Mouse (Mus musculus): ENCODE data around the gene Cep295. TPM values are rescaled to one million over a fixed set of nuclear protein-coding genes. Genes with fewer than 3 reads are reported as not detected.
"Not testable (repeated sequence)": the region's sequence is repeated elsewhere in the genome, so short reads cannot be mapped to it uniquely, and the experiment has no call there.

The Cep295 gene
- polyA plus RNA-seq, 1 experiment from 2014 or later: 26.2 TPM

DNA sequence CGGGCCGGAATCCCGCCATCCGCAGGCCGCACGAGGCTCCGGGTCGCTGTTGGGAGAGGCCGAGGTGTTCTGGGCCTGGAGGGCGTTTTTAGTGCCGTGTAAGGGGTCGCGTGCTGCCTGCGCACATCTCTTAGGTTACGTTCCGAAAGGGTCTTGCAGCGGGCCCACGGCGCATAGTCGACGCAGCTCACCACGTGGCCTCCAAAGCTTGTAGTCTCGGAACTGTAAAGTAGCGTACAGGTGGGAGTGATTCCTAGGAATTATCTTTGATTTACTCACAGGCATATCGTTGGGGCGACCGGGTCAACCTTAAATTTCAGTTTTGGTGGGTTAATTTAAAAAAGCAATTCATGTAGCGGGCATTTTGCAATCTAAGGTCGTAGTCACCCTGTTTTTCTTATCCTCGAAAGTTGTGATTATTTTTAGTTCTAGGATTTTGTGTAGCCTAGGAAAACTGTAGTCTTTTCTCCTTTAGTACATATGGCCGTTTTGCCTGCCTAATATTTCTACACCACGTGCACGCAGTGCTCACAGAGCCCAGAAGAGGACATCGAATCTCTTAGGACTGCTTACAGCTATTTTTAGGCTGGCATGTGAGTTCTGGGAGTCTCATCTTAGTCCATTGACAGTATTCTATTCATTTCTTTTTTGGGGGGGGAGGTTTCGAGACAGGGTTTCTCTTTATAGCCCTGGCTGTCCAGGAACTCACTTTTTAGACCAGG lies 51.0 kb downstream of the Cep295 start, which contains the start of gene 4931406C07Rik:
Gene 4931406C07Rik, minus strand, starts transcription at position 51 of the 722 bp plus-strand sequence.
- Histone ChIP-seq H3K4me1 (ENCODE audit: insufficient read depth) (peaks cover 11% of the 10 kb centered on the region), H3K4me3 (ENCODE audit: low read depth, low read length) (peak within 1 kb of the TSS; percentile 93), H3K27me3 (ENCODE audit: insufficient read depth, low read length) (no peaks in the 10 kb centered on the region), H3K27ac (ENCODE audit: low read depth) (peak within 1 kb of the TSS; percentile 94), H3K4me2 (peak within 1 kb of the TSS; percentile 95), H3K36me3 (ENCODE audit: insufficient read depth) (peaks cover 42% of the 10 kb centered on the region), H3K9me3 (ENCODE audit: low read depth, low read length) (no peaks in the 10 kb centered on the region), H3K9ac (peak within 1 kb of the TSS; percentile 99)
- TF ChIP-seq CTCF (IDR thresholded peaks at IDR 0.05; ENCODE audit: low read depth): no peak
- DNase-seq: peak; percentile 50
- ATAC-seq (ENCODE audit: insufficient read depth): peak; percentile 77
- WGBS: 0% methylated on average over 35 of the region's 35 CpGs

DNA sequence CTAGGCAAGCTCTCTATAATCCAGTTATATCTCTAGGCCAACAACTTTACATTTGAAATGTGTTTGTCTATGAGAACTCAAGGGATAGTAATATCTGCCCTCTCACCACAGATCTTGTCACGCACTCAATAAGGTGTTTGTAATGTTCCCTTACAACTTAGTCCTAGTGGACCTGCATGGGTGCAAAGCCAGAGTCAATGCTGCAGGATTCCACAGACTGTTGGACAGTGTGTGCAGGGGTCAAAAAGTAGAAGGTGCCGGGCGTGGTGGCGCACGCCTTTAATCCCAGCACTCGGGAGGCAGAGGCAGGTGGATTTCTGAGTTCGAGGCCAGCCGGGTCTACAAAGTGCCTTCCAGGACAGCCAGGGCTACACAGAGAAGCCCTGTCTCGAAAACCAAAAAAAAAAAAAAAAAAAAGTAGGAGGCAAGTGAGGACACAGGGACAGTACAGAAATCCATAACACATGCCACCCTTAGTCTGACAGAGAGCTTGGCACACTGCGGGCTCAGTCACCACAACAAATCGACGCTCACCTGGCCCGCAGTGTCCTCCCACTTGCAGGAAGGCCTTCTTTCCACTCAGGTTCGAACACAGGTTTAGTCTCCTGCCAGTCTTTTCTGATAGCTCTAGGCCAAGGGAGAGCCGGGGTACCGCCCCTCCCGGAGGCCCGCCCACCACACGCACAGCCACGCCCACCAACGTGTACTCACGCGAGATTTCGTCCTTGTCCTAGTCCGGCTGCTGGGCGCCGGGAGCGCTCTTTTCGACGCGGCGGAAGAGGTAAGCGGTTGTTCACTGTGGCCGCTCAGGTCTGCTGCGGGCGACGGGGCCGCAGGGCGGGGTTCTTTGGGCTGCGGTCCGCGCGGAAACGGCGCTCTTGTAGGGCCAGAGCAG lies 51.8 kb downstream of the Cep295 start, which contains the start of gene Taf1d:
Gene Taf1d, plus strand, starts transcription at position 712 of the 895 bp plus-strand sequence.
- DNase-seq (peak; percentile 98), ATAC-seq (ENCODE audit: insufficient read depth) (peak; percentile 96)
- 11% methylated on average over 45 of the region's 45 CpGs for WGBS
- peaks cover 11% of the 10 kb centered on the region for H3K4me1 ChIP-seq (ENCODE audit: insufficient read depth)
- peak within 1 kb of the TSS; percentile 99 for H3K9ac ChIP-seq
- H3K4me2 ChIP-seq: peak within 1 kb of the TSS; percentile 95
- H3K27ac ChIP-seq (ENCODE audit: low read depth): peak within 1 kb of the TSS; percentile 94
- no peaks in the 10 kb centered on the region for H3K9me3 ChIP-seq (ENCODE audit: low read depth, low read length)
- peak within 1 kb of the TSS; percentile 93 for H3K4me3 ChIP-seq (ENCODE audit: low read depth, low read length)
- TF ChIP-seq CTCF (IDR thresholded peaks at IDR 0.05; ENCODE audit: low read depth): no peak
- peaks cover 36% of the 10 kb centered on the region for H3K36me3 ChIP-seq (ENCODE audit: insufficient read depth)
- no peaks in the 10 kb centered on the region for H3K27me3 ChIP-seq (ENCODE audit: insufficient read depth, low read length)

- H3K27ac ChIP-seq (ENCODE audit: low read depth): no peak overlapping the region
- no peak overlapping the region for H3K9ac ChIP-seq
- H3K36me3 ChIP-seq (ENCODE audit: insufficient read depth): peaks cover 8% of the 10 kb centered on the region; the same call in 1 of the 2 replicates
- H3K9me3 ChIP-seq (ENCODE audit: low read depth, low read length): no peaks in the 10 kb centered on the region
- no peak for TF ChIP-seq CTCF (IDR thresholded peaks at IDR 0.05; ENCODE audit: low read depth)
- no peak overlapping the region for H3K4me2 ChIP-seq
- ATAC-seq (ENCODE audit: insufficient read depth): no peak
- H3K4me3 ChIP-seq (ENCODE audit: low read depth, low read length): no peak overlapping the region
- DNase-seq: no peak
- H3K4me1 ChIP-seq (ENCODE audit: insufficient read depth): peaks cover 5% of the 10 kb centered on the region; the same call in 1 of the 2 replicates
- H3K27me3 ChIP-seq (ENCODE audit: insufficient read depth, low read length): no peaks in the 10 kb centered on the region
- 53% methylated on average over 2 of the region's 2 CpGs for WGBS
Measured at GRCm38 (mm10) chr9:15302881-15303280, 54.7 kb downstream of the Cep295 start.

DNA sequence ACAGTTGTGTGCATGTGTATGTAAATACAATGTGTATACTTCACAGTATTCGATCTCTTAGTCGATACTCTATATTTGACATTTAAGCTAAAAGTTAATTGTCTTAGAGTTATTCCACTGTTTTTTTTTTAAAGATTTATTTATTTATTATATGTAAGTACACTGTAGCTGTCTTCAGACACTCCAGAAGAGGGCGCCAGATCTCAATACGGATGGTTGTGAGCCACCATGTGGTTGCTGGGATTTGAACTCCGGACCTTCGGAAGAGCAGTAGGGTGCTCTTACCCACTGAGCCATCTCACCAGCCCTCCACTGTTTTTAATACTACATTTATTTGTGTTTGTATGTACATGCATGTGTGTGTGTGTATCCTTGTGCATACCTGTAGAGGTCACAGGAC lies 55.6 kb downstream of the Cep295 start:
- not testable (repeated sequence) for H3K9ac ChIP-seq; ATAC-seq (ENCODE audit: insufficient read depth); H3K4me1 ChIP-seq (ENCODE audit: insufficient read depth); H3K9me3 ChIP-seq (ENCODE audit: low read depth, low read length); H3K27me3 ChIP-seq (ENCODE audit: insufficient read depth, low read length); H3K4me2 ChIP-seq; H3K4me3 ChIP-seq (ENCODE audit: low read depth, low read length); H3K36me3 ChIP-seq (ENCODE audit: insufficient read depth); H3K27ac ChIP-seq (ENCODE audit: low read depth); DNase-seq
- 77% methylated on average over 6 of the region's 6 CpGs for WGBS

DNA sequence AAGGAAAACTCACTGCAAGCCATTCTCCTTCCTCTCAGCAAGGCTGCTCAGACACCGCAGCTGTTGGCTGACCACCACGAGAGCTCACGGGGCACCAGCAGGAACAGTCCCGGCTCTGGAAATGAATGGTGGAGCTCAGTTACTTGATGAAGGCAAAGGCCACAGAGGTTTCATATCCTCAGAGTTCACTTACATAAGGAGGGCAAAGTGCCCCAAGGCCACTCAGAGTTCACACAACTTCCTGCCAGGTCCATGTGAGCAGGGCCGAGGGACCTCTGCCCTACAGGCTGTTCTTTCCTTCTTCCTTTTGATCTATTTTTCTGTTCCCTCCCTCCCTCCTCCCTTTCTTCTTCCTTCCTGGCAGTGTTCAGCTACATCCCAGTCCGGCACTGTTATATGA lies 56.2 kb downstream of the Cep295 start:
- Histone ChIP-seq H3K36me3 (ENCODE audit: insufficient read depth) (no peaks in the 10 kb centered on the region), H3K4me3 (ENCODE audit: low read depth, low read length) (no peak overlapping the region), H3K4me2 (peak overlapping the region; percentile 37), H3K9ac (no peak overlapping the region), H3K27me3 (ENCODE audit: insufficient read depth, low read length) (no peaks in the 10 kb centered on the region), H3K4me1 (ENCODE audit: insufficient read depth) (no peaks in the 10 kb centered on the region), H3K9me3 (ENCODE audit: low read depth, low read length) (no peaks in the 10 kb centered on the region), H3K27ac (ENCODE audit: low read depth) (peak overlapping the region; percentile 78)
- TF ChIP-seq CTCF (IDR thresholded peaks at IDR 0.05; ENCODE audit: low read depth): no peak
- DNase-seq: peak; percentile 67
- peak; percentile 12; the same call in 1 of the 2 replicates for ATAC-seq (ENCODE audit: insufficient read depth)
- WGBS: 13% methylated on average over 6 of the region's 6 CpGs

DNA sequence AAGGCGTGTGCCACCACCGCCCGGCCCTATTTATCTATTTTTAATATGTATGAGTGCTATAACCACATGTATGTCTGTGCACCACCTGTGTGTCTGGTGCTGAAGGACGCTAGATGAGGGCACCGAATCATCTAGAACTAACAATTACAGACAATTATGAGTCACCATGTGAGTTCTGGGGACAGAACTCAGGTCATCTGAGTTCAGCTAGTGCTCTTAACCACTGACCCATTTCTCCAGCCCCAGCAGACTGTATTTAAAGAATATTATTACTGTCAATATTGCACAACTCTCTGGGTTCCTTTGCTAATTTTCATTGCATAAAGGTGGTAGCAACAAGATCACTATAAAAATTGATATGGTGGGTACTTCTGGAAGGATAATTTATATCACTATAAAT lies 57.5 kb downstream of the Cep295 start:
- no peak for TF ChIP-seq CTCF (IDR thresholded peaks at IDR 0.05; ENCODE audit: low read depth)
- Histone ChIP-seq H3K4me1 (ENCODE audit: insufficient read depth) (no peaks in the 10 kb centered on the region), H3K4me2 (no peak overlapping the region), H3K9ac (no peak overlapping the region), H3K27ac (ENCODE audit: low read depth) (no peak overlapping the region), H3K27me3 (ENCODE audit: insufficient read depth, low read length) (no peaks in the 10 kb centered on the region), H3K36me3 (ENCODE audit: insufficient read depth) (no peaks in the 10 kb centered on the region), H3K9me3 (ENCODE audit: low read depth, low read length) (no peaks in the 10 kb centered on the region), H3K4me3 (ENCODE audit: low read depth, low read length) (no peak overlapping the region)
- 86% methylated on average over 5 of the region's 5 CpGs for WGBS
- DNase-seq (no peak), ATAC-seq (ENCODE audit: insufficient read depth) (no peak)

DNA sequence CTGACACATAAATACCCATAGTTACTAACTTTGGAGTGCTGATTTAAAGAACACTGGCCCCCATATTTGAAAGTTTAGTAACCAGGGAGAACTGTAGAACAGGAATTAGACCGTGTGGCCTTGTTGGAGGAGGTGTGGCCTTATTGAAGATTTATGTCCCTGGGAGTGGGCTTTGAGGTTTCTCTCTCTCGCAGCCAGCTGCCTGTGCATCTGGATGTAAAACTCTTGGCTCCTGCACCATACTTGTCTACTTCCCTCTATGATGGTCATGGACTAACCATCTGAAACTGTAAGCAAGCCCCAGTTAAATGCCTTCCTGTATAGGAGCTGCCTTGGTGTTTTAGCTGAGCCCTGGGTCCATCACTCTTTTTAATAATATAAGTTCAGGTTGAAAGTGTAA lies 59.1 kb downstream of the Cep295 start:
- no peaks in the 10 kb centered on the region for H3K27me3 ChIP-seq (ENCODE audit: insufficient read depth, low read length)
- ATAC-seq (ENCODE audit: insufficient read depth): no peak

More for the DNA sequence above, 59.1 kb downstream of the Cep295 start:
- no peak for TF ChIP-seq CTCF (IDR thresholded peaks at IDR 0.05; ENCODE audit: low read depth)
- H3K36me3 ChIP-seq (ENCODE audit: insufficient read depth): no peaks in the 10 kb centered on the region
- H3K4me1 ChIP-seq (ENCODE audit: insufficient read depth): no peaks in the 10 kb centered on the region
- no peak overlapping the region for H3K27ac ChIP-seq (ENCODE audit: low read depth)
- WGBS: 50% methylated on average over 2 of the region's 2 CpGs
- DNase-seq: no peak
- H3K4me2 ChIP-seq: no peak overlapping the region
- no peak overlapping the region for H3K9ac ChIP-seq
- no peaks in the 10 kb centered on the region for H3K9me3 ChIP-seq (ENCODE audit: low read depth, low read length)
- no peak overlapping the region for H3K4me3 ChIP-seq (ENCODE audit: low read depth, low read length)
